Mouse (Mus musculus) CH12.LX (cell line): ENCODE measurements at regions not wholly inside any gene's neighbourhood (a gene's known extent, or its start where the extent isn't known, plus 50 kb on each side); places are given as distances from the start of the nearest gene placed in this dataset.

Experiments
- DNase-seq: peaks from one replicate; pipeline ENCODE4 v3.0.0-alpha.2; 2013; ENCODE audit errors: extremely low read depth
- H3K27ac ChIP-seq: 2 replicates; pipeline ENCODE4 v1.5.1; 2012; ENCODE audit warnings: low read depth, mild to moderate bottlenecking, control low read depth, moderate library complexity; ENCODE audit not compliant: insufficient read depth
- H3K27me3 ChIP-seq: replicated peaks from 2 replicates; pipeline ENCODE3; 2012; ENCODE audit warnings: inconsistent platforms
- H3K36me3 ChIP-seq, 2 experiments: replicated peaks in 1 of 2; 2 replicates each; pipeline versions ENCODE3 to v1.6.1; 2012; ENCODE audit warnings: inconsistent platforms in 1 of 2, low read length in 1 of 2, mild to moderate bottlenecking in 1 of 2, mixed read lengths in 1 of 2, moderate library complexity in 1 of 2; ENCODE audit not compliant: control insufficient read depth in 1 of 2, insufficient read depth in 1 of 2
- H3K4me1 ChIP-seq, 2 experiments: 2 replicates each; pipeline ENCODE4 v1.6.1; 2012; ENCODE audit warnings: inconsistent platforms in 1 of 2, moderate library complexity in 1 of 2; ENCODE audit not compliant: insufficient read depth in 2 of 2, control insufficient read depth in 1 of 2
- H3K4me2 ChIP-seq: 2 replicates; pipeline ENCODE4 v1.6.1; 2012; ENCODE audit warnings: low read depth, mild to moderate bottlenecking, control low read depth; ENCODE audit not compliant: poor library complexity, insufficient read depth, severe bottlenecking
- H3K4me3 ChIP-seq, 3 experiments: fragments of 150-350 bp in 1 of 3; sonication (generic) in 1 of 3; replicated peaks in 1 of 3; 2 replicates each; pipeline versions ENCODE3 to v1.5.1; 2011 to 2012; ENCODE audit warnings: low read depth in 2 of 3, low read length in 2 of 3, mild to moderate bottlenecking in 2 of 3, moderate library complexity in 2 of 3, control low read depth in 1 of 3, improper control_type of control experiment in 1 of 3, inconsistent platforms in 1 of 3, mixed read lengths in 1 of 3; ENCODE audit not compliant: poor library complexity in 1 of 3
- H3K79me2 ChIP-seq: replicated peaks from 2 replicates; pipeline ENCODE4 v1.6.1; 2012; ENCODE audit warnings: mild to moderate bottlenecking, moderate library complexity; ENCODE audit not compliant: control insufficient read depth, poor library complexity, insufficient read depth, severe bottlenecking; ENCODE audit errors: extremely low read depth
- H3K9ac ChIP-seq: 2 replicates; pipeline ENCODE4 v1.6.1; 2012; ENCODE audit warnings: low read depth, mild to moderate bottlenecking, control low read depth, moderate library complexity; ENCODE audit not compliant: insufficient read depth
- H3K9me3 ChIP-seq: replicated peaks from 2 replicates; pipeline ENCODE3; 2012; ENCODE audit warnings: low read length, inconsistent platforms, mixed read lengths
- BHLHE40 ChIP-seq: IDR thresholded peaks from 2 replicates; pipeline ENCODE4 v1.6.1; 2011; ENCODE audit warnings: mild to moderate bottlenecking, low read depth, low read length, improper control_type of control experiment
- CHD2 ChIP-seq: IDR thresholded peaks from 2 replicates; pipeline ENCODE4 v1.6.1; 2011; ENCODE audit warnings: low read length, improper control_type of control experiment
- CTCF ChIP-seq, 2 experiments: IDR thresholded peaks in 1 of 2; conservative IDR thresholded peaks in 1 of 2; 2 replicates each; pipeline ENCODE4 v1.5.1; 2011 to 2012; ENCODE audit warnings: low read depth in 2 of 2, low read length in 2 of 2, improper control_type of control experiment in 1 of 2, inconsistent platforms in 1 of 2, mild to moderate bottlenecking in 1 of 2, moderate library complexity in 1 of 2
- E2F4 ChIP-seq: IDR thresholded peaks from 2 replicates; pipeline ENCODE4 v1.6.1; 2011; ENCODE audit warnings: low read depth, low read length, improper control_type of control experiment; ENCODE audit not compliant: insufficient replicate concordance
- EP300 ChIP-seq: IDR thresholded peaks from 2 replicates; pipeline ENCODE4 v1.6.1; 2011; ENCODE audit warnings: low read length, improper control_type of control experiment
- HCFC1 ChIP-seq: IDR thresholded peaks from 2 replicates; pipeline ENCODE4 v1.6.1; 2012; ENCODE audit warnings: low read depth, mild to moderate bottlenecking, inconsistent platforms, low read length, improper control_type of control experiment
- JUN ChIP-seq: IDR thresholded peaks from 2 replicates; pipeline ENCODE4 v1.6.1; 2011; ENCODE audit warnings: low read depth, mild to moderate bottlenecking, low read length, improper control_type of control experiment, moderate library complexity; ENCODE audit not compliant: insufficient read depth
- MAFK ChIP-seq: IDR thresholded peaks from 2 replicates; pipeline ENCODE4 v1.6.1; 2011; ENCODE audit warnings: low read length, improper control_type of control experiment; ENCODE audit not compliant: insufficient replicate concordance
- MAX ChIP-seq: IDR thresholded peaks from 2 replicates; pipeline ENCODE4 v1.6.1; 2011; ENCODE audit warnings: low read length, improper control_type of control experiment
- MAZ ChIP-seq: IDR thresholded peaks from 2 replicates; pipeline ENCODE4 v1.6.1; 2012; ENCODE audit warnings: low read depth, mild to moderate bottlenecking, inconsistent platforms, low read length, improper control_type of control experiment, moderate library complexity
- NRF1 ChIP-seq: IDR thresholded peaks from 2 replicates; pipeline ENCODE4 v1.6.1; 2014; ENCODE audit warnings: low read depth, mild to moderate bottlenecking, inconsistent platforms, low read length, improper control_type of control experiment, moderate library complexity
- PAX5 ChIP-seq: IDR thresholded peaks from 2 replicates; pipeline ENCODE4 v1.6.1; 2012; ENCODE audit warnings: low read length, inconsistent platforms, mixed read lengths
- POLR2A ChIP-seq: IDR thresholded peaks from 2 replicates; pipeline ENCODE4 v1.6.1; 2011; ENCODE audit warnings: low read depth, mild to moderate bottlenecking, improper control_type of control experiment, low read length
- SIN3A ChIP-seq: IDR thresholded peaks from 2 replicates; pipeline ENCODE4 v1.6.1; 2012; ENCODE audit warnings: low read length, improper control_type of control experiment, inconsistent platforms
- UBTF ChIP-seq: IDR thresholded peaks from 2 replicates; pipeline ENCODE4 v1.6.1; 2012; ENCODE audit warnings: low read depth, mild to moderate bottlenecking, inconsistent platforms, low read length, improper control_type of control experiment, moderate library complexity
- USF1 ChIP-seq: IDR thresholded peaks from 2 replicates; pipeline ENCODE4 v1.6.1; 2014; ENCODE audit warnings: low read depth, mild to moderate bottlenecking, inconsistent platforms, low read length, improper control_type of control experiment
- ZC3H11A ChIP-seq: IDR thresholded peaks from 2 replicates; pipeline ENCODE4 v1.6.1; 2012; ENCODE audit warnings: low read depth, mild to moderate bottlenecking, inconsistent platforms, low read length, improper control_type of control experiment
- ZKSCAN1 ChIP-seq: IDR thresholded peaks from 2 replicates; pipeline ENCODE4 v1.6.1; 2012; ENCODE audit warnings: low read depth, inconsistent platforms, low read length, improper control_type of control experiment, borderline replicate concordance
- ZNF384 ChIP-seq: IDR thresholded peaks from 2 replicates; pipeline ENCODE4 v1.6.1; 2012; ENCODE audit warnings: low read depth, low read length, improper control_type of control experiment, inconsistent platforms
- dilution Hi-C: fragments of 300-500 bp; cut with MboI; formaldehyde crosslinking; loops from 2 replicates; pipeline ENCODE4 v1.14.3; 2020; ENCODE audit warnings: low sequenced_read_pairs; ENCODE audit not compliant: extremely low pct_unique_long_range_greater_than_20kb, extremely low pct_ligation_motif_present
- in situ Hi-C: fragments of 300-500 bp; cut with MboI; formaldehyde crosslinking; loops from 3 replicates; pipeline ENCODE4 v1.14.3; 2019; ENCODE audit warnings: low sequenced_read_pairs, low pct_ligation_motif_present, low pct_unique_long_range_greater_than_20kb, mixed read lengths

DNA sequence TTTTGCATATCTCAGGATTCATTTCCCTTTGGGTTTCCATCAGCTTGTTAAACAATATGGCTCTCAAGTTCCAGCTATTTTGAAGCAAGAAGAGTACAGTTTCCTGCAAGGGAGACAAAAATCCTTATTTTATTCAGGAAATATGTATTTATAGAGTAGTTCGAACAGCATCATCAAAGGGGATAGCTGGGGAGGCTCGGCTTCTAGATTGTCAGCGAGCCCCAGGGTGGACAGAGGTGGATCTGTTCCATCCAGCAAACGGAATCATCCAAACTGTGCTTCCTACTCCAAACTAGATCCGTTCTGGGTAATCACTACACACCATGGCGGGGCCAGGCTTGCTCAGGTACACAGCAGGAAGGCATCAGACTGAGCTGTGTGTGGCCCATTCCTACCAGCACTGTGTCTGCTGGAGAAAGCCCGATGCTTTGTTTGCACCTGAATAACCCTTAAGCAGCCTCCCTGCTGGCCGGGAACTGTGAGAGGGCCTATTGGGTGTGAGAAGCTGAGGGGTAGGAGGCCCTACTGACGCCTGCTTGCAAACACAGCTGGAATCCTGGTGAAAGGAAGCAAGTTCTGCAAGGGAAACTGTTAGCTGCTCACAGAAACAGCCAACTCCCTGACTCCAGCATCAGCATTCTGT is 92.3 kb downstream of the Rps24 start:
- H3K9me3 ChIP-seq = peaks cover 2% of the 10 kb centered on the region
- no peak overlapping the region for H3K9ac ChIP-seq
- in situ Hi-C loops = no loop called here
- H3K79me2 ChIP-seq = no peaks in the 10 kb centered on the region
- H3K27ac ChIP-seq = no peak overlapping the region
- TF ChIP-seq CHD2 (no peak), EP300 (no peak), ZKSCAN1 (no peak), USF1 (no peak), ZC3H11A (no peak), E2F4 (no peak), JUN (no peak), MAZ (no peak), ZNF384 (no peak), POLR2A (no peak), PAX5 (no peak), MAFK (no peak), CTCF (conservative IDR thresholded peaks at IDR 0.05 in 1 of 2, IDR thresholded peaks at IDR 0.05 in 1 of 2; ENCODE audit: low read depth in 2 of 2, low read length in 2 of 2) (no peak), MAX (no peak), NRF1 (no peak), HCFC1 (no peak), UBTF (no peak)
- TF ChIP-seq, all 38 proteins: peak for 0
- Histone ChIP-seq H3K27me3 (peaks cover 1% of the 10 kb centered on the region), H3K4me3 (no peak overlapping the region), H3K36me3 (no peaks in the 10 kb centered on the region), H3K4me1 (no peaks in the 10 kb centered on the region), H3K4me2 (no peak overlapping the region)
- DNase-seq = no peak
- dilution Hi-C loops = no loop called here

- Histone ChIP-seq H3K79me2 (no peaks in the 10 kb centered on the region), H3K4me1 (no peaks in the 10 kb centered on the region), H3K27me3 (no peaks in the 10 kb centered on the region), H3K4me2 (no peak overlapping the region), H3K27ac (no peak overlapping the region), H3K9ac (no peak overlapping the region), H3K9me3 (peaks cover 2% of the 10 kb centered on the region), H3K4me3 (no peak overlapping the region), H3K36me3 (no peaks in the 10 kb centered on the region)
- in situ Hi-C loops (no loop called here), dilution Hi-C loops (no loop called here)
- peak; percentile 3 for DNase-seq
- TF ChIP-seq BHLHE40 = no peak
- TF ChIP-seq SIN3A = no peak
- peak in 1 of 2 experiments; percentile 41; a peak in 2 of 4 replicates for TF ChIP-seq CTCF (conservative IDR thresholded peaks at IDR 0.05 in 1 of 2, IDR thresholded peaks at IDR 0.05 in 1 of 2; ENCODE audit: low read depth in 2 of 2, low read length in 2 of 2)
Observed at GRCm38 (mm10) chr14:24586133-24586908, 99.4 kb downstream of the Rps24 start.
